Mouse (Mus musculus): ENCODE results near the gene Thtpa. TPM values are rescaled to one million over a fixed set of nuclear protein-coding genes. Genes with fewer than 3 reads are reported as not detected.
A peak's percentile ranks its signal among the peaks of the same experiment; 100 is the strongest.

Gene Thtpa
- polyA plus RNA-seq, 1 experiment from 2014 or later, result 8.8 TPM

- ATAC-seq, result no peak
- Histone ChIP-seq H3K9me3 (ENCODE audit: control insufficient read depth) (no peaks in the 10 kb centered on the region), H3K27ac (ENCODE audit: low read depth, low read length) (no peak overlapping the region), H3K27me3 (replicated peaks; ENCODE audit: control insufficient read depth, insufficient read depth, low read length) (no peaks in the 10 kb centered on the region), H3K36me3 (ENCODE audit: control insufficient read depth, insufficient read depth) (peaks cover 8% of the 10 kb centered on the region), H3K4me3 (ENCODE audit: low read depth, low read length) (no peak overlapping the region), H3K9ac (ENCODE audit: low read depth, low read length) (no peak overlapping the region), H3K4me2 (replicated peaks; ENCODE audit: low read depth) (peak overlapping the region; percentile 69; the same call in 1 of the 2 replicates), H3K4me1 (replicated peaks; ENCODE audit: control insufficient read depth, insufficient read depth, low read length) (0 out of 2 replicates have a peak, but pooled peaks cover 6% of the 10 kb centered on the region)
- WGBS, result 49% methylated on average over 6 of the region's 6 CpGs
- TF ChIP-seq CTCF (IDR thresholded peaks at IDR 0.05; ENCODE audit: low read depth), result peak; percentile 64
Measured at GRCm38 (mm10) chr14:55093927-55094326, 657 bp upstream of the Thtpa start.

GRCm38 (mm10) chr14:55095263-55095662, 679 bp downstream of the Thtpa start:
- peak; percentile 6; the same call in 1 of the 2 replicates for ATAC-seq

GRCm38 (mm10) chr14:55095671-55096070, 1.1 kb downstream of the Thtpa start:
- 31% methylated on average over 12 of the region's 12 CpGs for WGBS
- no peaks in the 10 kb centered on the region for H3K9me3 ChIP-seq (ENCODE audit: control insufficient read depth)
- peaks cover 23% of the 10 kb centered on the region for H3K36me3 ChIP-seq (ENCODE audit: control insufficient read depth, insufficient read depth)
- peak overlapping the region; percentile 66 for H3K4me3 ChIP-seq (ENCODE audit: low read depth, low read length)
- peak; percentile 7; the same call in 1 of the 2 replicates for ATAC-seq
- peak overlapping the region; percentile 69 for H3K4me2 ChIP-seq (replicated peaks; ENCODE audit: low read depth)
- H3K27me3 ChIP-seq (replicated peaks; ENCODE audit: control insufficient read depth, insufficient read depth, low read length), result no peaks in the 10 kb centered on the region
- 0 out of 2 replicates have a peak, but pooled peaks cover 6% of the 10 kb centered on the region for H3K4me1 ChIP-seq (replicated peaks; ENCODE audit: control insufficient read depth, insufficient read depth, low read length)
- H3K27ac ChIP-seq (ENCODE audit: low read depth, low read length), result peak overlapping the region; percentile 51
- no peak for TF ChIP-seq CTCF (IDR thresholded peaks at IDR 0.05; ENCODE audit: low read depth)
- peak overlapping the region; percentile 73 for H3K9ac ChIP-seq (ENCODE audit: low read depth, low read length)

More at GRCm38 (mm10) chr14:55095263-55095662, 679 bp downstream of the Thtpa start:
- Histone ChIP-seq H3K4me1 (replicated peaks; ENCODE audit: control insufficient read depth, insufficient read depth, low read length) (0 out of 2 replicates have a peak, but pooled peaks cover 6% of the 10 kb centered on the region), H3K4me3 (ENCODE audit: low read depth, low read length) (peak overlapping the region; percentile 66), H3K4me2 (replicated peaks; ENCODE audit: low read depth) (peak overlapping the region; percentile 69), H3K9me3 (ENCODE audit: control insufficient read depth) (no peaks in the 10 kb centered on the region), H3K27ac (ENCODE audit: low read depth, low read length) (peak overlapping the region; percentile 51), H3K27me3 (replicated peaks; ENCODE audit: control insufficient read depth, insufficient read depth, low read length) (no peaks in the 10 kb centered on the region), H3K9ac (ENCODE audit: low read depth, low read length) (peak overlapping the region; percentile 73), H3K36me3 (ENCODE audit: control insufficient read depth, insufficient read depth) (peaks cover 20% of the 10 kb centered on the region)
- WGBS, result 31% methylated on average over 9 of the region's 9 CpGs
- no peak for TF ChIP-seq CTCF (IDR thresholded peaks at IDR 0.05; ENCODE audit: low read depth)

GRCm38 (mm10) chr14:55096573-55097087, 2.0 kb downstream of the Thtpa start:
- Histone ChIP-seq H3K4me1 (replicated peaks; ENCODE audit: control insufficient read depth, insufficient read depth, low read length) (0 out of 2 replicates have a peak, but pooled peaks cover 6% of the 10 kb centered on the region), H3K4me2 (replicated peaks; ENCODE audit: low read depth) (no peak overlapping the region), H3K4me3 (ENCODE audit: low read depth, low read length) (no peak overlapping the region), H3K27ac (ENCODE audit: low read depth, low read length) (no peak overlapping the region), H3K27me3 (replicated peaks; ENCODE audit: control insufficient read depth, insufficient read depth, low read length) (no peaks in the 10 kb centered on the region), H3K9ac (ENCODE audit: low read depth, low read length) (no peak overlapping the region), H3K36me3 (ENCODE audit: control insufficient read depth, insufficient read depth) (peaks cover 30% of the 10 kb centered on the region), H3K9me3 (ENCODE audit: control insufficient read depth) (no peaks in the 10 kb centered on the region)
- ATAC-seq, result no peak
- 59% methylated on average over 9 of the region's 9 CpGs for WGBS
- no peak for TF ChIP-seq CTCF (IDR thresholded peaks at IDR 0.05; ENCODE audit: low read depth)

GRCm38 (mm10) chr14:55097646-55098045, 3.1 kb downstream of the Thtpa start:
- Histone ChIP-seq H3K4me1 (replicated peaks; ENCODE audit: control insufficient read depth, insufficient read depth, low read length) (0 out of 2 replicates have a peak, but pooled peaks cover 6% of the 10 kb centered on the region), H3K4me2 (replicated peaks; ENCODE audit: low read depth) (no peak overlapping the region), H3K36me3 (ENCODE audit: control insufficient read depth, insufficient read depth) (peaks cover 36% of the 10 kb centered on the region), H3K9ac (ENCODE audit: low read depth, low read length) (no peak overlapping the region), H3K27me3 (replicated peaks; ENCODE audit: control insufficient read depth, insufficient read depth, low read length) (no peaks in the 10 kb centered on the region), H3K27ac (ENCODE audit: low read depth, low read length) (no peak overlapping the region), H3K9me3 (ENCODE audit: control insufficient read depth) (no peaks in the 10 kb centered on the region), H3K4me3 (ENCODE audit: low read depth, low read length) (no peak overlapping the region)
- no peak for ATAC-seq
- WGBS, result 73% methylated on average over 10 of the region's 10 CpGs
- no peak for TF ChIP-seq CTCF (IDR thresholded peaks at IDR 0.05; ENCODE audit: low read depth)

- H3K27me3 ChIP-seq (replicated peaks; ENCODE audit: control insufficient read depth, insufficient read depth, low read length), result no peaks in the 10 kb centered on the region
- no peak overlapping the region for H3K9ac ChIP-seq (ENCODE audit: low read depth, low read length)
- H3K9me3 ChIP-seq (ENCODE audit: control insufficient read depth), result no peaks in the 10 kb centered on the region
- H3K4me3 ChIP-seq (ENCODE audit: low read depth, low read length), result no peak overlapping the region
- H3K36me3 ChIP-seq (ENCODE audit: control insufficient read depth, insufficient read depth), result peaks cover 40% of the 10 kb centered on the region
- 64% methylated on average over 4 of the region's 4 CpGs for WGBS
- peak; percentile 78 for TF ChIP-seq CTCF (IDR thresholded peaks at IDR 0.05; ENCODE audit: low read depth)
- no peak for ATAC-seq
- no peak overlapping the region for H3K4me2 ChIP-seq (replicated peaks; ENCODE audit: low read depth)
- H3K4me1 ChIP-seq (replicated peaks; ENCODE audit: control insufficient read depth, insufficient read depth, low read length), result 0 out of 2 replicates have a peak, but pooled peaks cover 6% of the 10 kb centered on the region
- no peak overlapping the region for H3K27ac ChIP-seq (ENCODE audit: low read depth, low read length)
Measured at GRCm38 (mm10) chr14:55098067-55098466, 3.5 kb downstream of the Thtpa start.

Measured in intestine, postnatal 0 days (tissue).